Mouse (Mus musculus) natural killer cell, adult 2 months (primary cell): ENCODE data around the gene Oas1d.
"Not testable (repeated sequence)": the region's sequence is repeated elsewhere in the genome, so short reads cannot be mapped to it uniquely, and the experiment has no call there.

ENCODE experiments used
- DNase-seq, 2 experiments: peaks; one replicate each; pipeline ENCODE4 v3.0.0; 2022; ENCODE audit warnings: low spot score in 2 of 2

The Oas1d gene

DNA sequence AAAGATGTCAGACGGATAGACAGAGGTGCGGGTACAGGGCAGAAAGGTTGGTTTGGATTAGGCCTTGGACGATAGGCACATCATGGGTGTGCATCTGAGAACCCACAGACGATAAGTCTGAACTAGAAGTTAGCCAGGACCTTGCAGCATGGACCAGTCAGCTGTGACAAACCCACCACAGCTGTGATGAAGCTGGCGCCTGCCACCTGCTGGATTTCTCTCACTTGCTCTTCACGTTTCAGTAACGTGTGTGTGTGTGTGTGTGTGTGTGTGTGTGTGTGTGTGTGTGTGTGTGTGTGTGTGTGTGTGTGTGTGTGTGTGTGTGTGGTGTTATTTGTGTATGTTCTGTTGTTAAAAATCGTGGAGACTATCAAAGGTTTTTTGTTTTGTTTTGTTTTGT, at the start of gene Oas1d:
Gene Oas1d (plus strand): TSS at position 333 of the 400 bp plus-strand sequence.
- DNase-seq: not testable (repeated sequence)

DNA sequence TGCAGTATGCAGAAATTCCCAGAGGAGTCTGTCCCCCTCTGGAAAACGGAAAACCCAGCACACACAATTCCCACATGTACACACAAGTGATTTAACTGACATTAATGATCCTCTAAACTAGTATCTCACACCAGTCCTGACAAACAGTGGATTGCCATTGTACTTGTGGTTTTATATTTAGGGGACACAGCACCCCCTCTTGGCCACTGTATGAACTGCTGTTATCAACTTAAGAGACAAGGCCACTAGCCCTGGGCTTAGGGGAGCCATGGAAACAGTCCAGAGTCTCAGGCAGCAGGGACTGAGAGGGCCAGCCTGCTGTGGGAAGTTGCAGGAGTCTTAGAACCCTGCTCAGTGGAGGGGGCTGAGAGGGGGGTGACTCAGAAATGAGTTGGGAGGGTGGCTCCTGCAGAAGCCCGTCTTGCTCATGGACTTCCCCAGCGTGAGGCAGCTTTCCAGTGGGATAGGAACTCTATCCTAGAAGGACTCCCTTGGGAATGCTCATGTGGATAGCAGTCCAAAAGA, 48.9 kb upstream of the Oas1d start:
- DNase-seq: no peak

DNA sequence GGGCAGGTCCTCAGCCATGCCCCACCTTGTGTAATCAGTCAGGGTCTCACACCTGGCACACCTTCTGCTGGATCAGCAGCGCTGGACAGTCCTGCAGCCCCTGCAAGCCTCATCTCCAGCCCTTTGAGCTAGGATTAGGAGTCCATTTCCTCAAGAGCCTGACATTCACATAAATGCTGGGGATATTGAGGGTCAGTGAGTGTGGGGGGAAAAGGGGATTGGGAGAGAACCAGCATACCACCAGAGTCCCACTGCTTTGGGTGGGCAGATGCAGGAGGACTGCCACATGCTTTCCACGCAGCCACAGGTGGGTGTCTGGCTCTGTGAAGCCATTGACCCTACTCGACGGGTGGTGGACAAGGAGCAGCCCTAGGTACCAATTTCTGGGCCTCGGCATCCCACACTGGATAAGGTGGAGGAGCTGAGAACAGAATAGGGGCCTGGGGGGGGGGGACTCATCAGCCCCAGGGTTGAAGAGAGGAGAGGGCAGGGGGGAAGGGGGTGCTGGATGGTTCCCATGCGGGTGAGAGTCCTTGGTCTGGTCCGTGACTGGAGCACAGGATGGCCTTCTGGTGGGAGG, 44.8 kb upstream of the Oas1d start:
- DNase-seq: no peak

DNA sequence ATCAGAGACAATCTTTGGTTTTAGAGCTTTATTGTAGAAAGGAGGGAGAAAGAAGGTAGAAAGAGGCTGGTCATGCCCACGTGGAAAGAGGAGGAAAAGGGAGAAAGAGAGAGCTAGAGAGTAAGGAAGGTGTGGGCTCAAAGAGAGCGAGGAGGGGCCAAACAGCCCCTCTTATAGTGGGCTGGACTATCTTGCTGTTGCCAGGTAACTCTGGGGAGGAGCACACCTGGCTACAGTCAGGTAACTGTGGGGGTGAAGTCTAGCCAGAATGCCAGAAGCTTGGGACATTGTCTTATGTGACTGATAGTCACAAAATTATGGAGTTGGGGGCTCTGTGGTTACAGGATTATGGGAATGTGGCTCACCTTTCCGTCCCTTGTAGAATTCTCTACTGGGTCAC, 44.3 kb upstream of the Oas1d start:
- DNase-seq: no peak

DNA sequence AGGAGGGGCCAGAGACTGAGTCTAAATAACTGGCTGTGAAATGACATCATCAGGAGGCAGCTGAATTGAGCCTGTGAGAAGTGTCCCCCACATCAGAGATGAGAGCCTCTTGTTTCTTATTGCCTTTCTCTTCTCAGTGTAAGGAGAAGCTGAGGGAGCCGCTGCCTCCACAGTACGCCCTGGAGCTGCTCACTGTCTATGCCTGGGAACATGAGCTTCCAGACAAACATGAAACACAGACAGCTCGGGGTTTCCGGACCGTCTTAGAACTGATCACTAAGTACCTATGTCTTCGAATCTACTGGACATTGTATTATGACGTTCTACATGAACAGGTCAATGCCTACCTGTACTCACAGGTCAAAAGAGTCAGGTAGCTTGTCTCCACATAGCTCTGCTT, 43.6 kb upstream of the Oas1d start:
- DNase-seq: no peak

DNA sequence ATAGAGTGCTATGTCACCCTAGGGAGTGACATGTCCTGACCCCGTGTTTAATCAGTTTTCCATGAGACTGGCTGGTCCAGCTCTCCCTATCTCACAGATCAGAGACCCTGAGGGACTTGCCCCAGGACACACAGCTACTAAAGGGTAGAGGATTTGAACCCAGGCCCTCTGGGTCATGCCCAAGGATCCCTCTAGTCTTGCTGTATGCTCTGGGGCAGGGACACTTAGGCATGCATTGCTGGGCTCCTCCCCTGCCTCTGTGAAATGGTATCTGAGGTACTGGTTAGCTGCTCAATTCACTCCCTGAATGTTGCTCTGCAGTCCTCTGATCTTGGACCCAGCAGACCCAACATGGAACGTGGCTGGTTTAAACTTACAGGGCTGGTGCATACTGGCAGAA, 42.9 kb upstream of the Oas1d start:
- no peak for DNase-seq

DNA sequence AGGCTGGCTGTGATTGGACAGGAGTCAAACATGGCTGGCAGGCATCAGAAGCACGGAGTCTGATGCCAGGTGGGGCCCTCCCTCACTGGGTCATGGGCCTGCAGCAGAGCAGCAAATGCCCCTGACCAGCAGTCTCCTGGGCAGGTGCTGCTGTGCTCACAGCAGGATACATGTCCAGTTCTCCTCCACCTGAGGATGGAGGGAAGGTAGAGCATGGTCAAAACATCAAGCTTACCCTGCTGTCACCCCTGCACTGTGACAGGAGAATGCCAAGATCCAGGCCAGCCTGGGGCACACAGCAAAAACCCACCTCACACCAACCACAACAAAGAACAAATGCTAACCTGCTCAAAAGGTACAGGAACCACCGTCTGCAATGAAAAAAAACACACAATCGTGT, 37.5 kb upstream of the Oas1d start:
- DNase-seq: not testable (repeated sequence)

DNA sequence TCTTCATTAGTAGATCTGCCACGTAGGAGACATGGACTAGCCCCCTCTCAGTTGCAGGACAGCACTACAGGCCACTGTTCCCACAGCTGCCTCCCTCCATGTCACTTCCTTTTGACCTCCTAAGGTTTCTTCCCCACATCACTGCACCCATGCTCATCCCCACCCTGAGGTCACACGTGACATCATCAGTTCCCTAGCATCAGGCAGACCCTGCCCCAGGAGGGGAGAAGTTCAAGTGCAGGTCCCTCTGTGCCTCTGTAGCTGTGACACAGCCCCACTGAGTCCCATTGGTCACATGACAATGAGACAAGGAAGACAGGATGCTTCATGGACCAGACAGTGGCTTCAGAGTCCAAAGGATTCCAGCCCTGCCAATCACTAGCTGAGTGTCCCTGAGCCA, 36.9 kb upstream of the Oas1d start:
- not testable (repeated sequence) for DNase-seq

DNA sequence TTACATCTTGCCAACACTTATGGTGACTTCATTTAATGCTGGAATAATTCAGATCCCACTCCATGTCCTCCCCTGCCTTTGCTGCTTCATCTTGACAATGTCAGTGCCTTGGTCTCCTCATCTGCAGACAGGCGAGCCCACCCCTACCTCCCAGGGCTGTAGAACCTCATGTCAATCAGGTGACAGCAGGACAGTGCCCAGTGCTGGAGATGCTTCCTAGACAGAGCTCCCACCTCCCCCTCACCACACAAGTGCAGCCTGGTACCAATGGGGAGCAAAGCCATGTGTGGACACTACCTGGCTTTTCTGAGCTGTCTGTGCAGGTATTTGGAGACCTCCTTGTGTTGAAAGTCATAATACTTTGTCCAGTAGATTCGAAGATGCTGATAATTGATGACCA, 35.5 kb upstream of the Oas1d start:
- DNase-seq: not testable (repeated sequence)

DNA sequence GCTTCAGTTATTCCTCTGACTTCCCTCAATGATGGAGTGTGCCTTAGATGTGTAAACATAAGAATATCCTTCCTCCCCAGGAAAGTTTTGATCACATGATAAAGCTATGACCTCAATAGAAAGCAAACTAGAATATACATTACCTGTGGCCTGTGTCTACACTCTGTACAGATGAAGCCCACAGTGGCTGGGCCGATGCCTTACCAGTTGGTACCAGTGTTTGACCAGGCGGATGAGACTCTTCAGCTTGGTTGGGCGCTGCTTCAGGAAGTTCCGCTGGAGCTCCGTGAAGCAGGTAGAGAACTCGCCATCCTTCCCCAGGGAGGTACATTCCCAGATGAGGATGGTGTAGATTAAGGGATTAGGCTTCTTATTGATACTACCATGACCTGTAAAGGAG, 32.7 kb upstream of the Oas1d start:
- not testable (repeated sequence) for DNase-seq

DNA sequence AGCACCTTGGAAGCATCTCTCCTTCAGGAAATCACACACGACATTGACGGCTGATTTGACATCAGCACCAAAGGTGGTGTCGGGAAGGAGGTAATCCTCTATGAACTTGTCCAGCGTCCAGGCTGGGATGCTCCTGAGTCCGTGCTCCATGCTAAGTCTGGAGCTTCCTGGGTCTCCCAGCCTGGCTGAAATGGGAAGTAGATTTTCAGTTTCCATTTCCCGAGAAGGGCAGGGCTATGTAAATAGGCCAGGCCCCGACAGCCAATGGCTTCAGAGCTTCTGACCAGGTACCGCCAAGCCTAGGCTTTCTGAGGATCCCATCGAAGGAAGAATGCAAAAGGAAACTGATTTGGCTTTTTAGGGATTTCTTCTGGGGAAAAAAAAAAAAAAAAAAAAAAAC, 26.9 kb upstream of the Oas1d start, which contains the start of gene Oas1g:
Gene Oas1g (minus strand): TSS at position 201 of the 400 bp plus-strand sequence.
- DNase-seq: not testable (repeated sequence)

DNA sequence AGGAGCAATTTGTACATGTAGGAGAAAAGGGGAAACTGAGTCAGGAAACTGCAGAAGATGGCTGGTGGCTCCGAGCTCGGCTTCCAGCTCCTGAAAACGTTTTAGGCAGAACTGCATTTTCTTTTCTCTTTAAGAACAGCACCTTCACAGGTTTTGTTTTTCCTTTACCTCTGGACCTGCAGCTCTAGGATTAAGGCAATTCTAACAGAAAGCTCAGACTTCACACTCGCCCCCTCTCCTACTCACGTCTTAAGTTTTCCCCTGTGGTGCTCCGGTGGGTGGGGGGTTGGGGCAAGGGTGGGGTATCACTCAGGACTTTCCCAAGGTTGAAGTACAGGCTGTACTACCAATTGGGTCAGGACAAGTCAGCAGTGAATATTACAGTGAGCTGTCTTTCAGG, 26.5 kb upstream of the Oas1d start:
- no peak for DNase-seq

DNA sequence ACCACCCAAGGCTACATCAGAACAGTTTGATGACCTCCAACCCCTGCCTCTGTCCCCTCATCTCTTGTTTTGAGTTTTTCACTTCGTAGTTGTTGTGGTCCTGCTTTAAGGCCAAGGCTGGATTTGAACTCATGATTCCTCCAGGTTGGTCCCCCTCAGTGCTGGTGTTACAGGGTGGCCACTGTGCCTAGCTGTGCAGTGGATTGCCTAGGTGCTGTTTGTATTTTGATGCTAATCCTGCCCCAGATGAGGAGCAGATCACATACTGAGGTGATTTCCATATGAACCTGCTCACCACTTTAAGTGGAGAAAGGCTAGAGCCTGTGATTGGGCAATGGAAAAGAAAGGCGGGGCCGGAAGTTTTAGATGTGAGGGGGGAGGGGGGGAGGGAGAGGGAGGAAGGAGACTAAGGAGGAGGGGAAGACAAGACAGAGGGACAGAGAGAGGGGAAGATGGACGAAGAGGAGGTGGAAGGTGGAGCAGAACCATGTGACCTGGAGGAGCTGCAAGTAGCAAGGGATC, 26.0 kb upstream of the Oas1d start:
- not testable (repeated sequence) for DNase-seq

DNA sequence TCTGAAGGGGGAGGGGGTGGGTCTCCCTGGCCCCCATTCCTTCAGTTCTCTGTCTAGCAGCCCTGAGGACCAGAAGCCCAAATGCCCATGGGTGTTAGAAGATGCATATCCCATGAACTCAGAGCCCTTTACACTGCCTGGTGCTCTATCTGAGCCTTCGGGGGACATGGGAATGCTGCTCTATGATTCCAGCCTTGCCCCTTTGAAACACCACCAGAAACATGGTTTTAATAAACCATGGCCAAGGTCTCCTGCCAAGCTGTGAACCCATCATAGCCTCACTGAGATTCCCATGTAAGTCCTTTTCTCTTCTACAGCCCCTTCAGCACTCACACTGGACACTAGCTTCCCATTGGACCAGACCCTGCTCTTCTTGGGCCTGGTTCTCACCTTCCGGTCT, 24.3 kb upstream of the Oas1d start:
- no peak for DNase-seq

DNA sequence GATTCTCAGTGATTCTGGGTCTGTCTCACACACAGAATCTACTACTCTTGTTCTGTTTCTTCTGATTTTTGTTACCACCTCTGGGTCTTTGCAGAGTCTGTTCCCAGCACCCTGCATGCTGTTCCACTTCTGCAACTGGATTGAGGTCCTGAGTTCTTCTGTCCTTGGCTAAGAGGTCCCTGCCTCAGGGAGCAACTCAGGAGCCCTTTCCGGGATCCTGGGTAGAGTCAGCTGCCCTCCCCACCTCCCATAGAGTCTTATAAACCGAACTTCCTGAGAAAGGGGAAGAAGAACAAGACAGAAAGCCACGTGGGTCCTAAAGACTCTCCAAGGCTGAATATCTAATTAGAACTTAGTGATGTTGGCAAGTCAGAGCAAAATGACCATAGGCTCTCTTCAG, 23.3 kb upstream of the Oas1d start:
- no peak for DNase-seq

DNA sequence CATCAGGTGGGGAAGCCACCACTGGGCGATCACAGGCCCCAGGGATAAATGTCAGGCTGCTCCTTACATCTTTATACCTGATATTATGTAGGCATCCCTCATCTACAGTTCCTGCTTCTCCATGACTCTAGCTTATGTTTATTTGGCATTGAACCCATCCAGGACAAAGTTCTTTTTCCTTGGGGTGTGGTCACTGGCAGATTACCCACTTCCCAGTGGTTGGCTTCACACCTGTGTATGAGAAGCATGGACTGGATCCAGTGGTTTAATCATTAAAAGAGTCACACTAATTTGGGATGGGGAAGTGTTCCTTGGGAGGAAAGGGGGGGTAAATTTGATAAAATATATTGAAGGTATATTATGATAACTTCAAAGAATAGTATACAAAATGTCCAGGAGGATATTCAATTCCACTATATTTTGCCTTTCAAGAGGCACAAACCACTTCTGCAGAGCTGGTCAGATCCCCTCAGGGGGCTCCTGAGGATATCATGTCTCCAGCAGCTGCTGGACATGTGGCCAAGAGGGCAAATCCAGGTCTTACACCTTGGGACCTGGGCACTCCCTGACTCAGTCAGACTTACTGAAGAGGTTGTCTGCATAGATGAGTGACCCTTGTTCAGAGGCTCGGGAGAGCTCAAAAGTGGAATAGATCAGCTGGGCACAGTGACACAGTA, 22.6 kb upstream of the Oas1d start:
- not testable (repeated sequence) for DNase-seq

DNA sequence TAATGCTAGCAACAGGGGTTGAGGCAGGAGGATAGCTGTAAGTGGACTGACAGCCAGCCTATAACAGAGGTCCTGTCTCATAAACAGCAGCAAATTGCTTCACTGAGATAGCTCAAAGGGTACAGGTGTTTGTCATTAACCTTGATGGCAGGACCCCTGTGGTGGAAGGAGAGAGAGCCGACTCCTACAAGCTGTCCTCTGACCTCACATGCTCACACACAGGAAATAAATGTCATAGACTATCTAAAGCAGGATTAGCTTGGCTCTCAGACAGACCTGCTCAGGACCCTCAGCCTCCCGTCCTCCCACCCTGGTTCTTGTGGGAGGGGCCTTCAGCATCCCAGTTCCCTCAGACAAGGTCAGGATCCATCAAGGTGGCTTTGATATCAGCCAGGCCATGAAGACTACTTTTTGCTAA, 22.1 kb upstream of the Oas1d start:
- DNase-seq: no peak

DNA sequence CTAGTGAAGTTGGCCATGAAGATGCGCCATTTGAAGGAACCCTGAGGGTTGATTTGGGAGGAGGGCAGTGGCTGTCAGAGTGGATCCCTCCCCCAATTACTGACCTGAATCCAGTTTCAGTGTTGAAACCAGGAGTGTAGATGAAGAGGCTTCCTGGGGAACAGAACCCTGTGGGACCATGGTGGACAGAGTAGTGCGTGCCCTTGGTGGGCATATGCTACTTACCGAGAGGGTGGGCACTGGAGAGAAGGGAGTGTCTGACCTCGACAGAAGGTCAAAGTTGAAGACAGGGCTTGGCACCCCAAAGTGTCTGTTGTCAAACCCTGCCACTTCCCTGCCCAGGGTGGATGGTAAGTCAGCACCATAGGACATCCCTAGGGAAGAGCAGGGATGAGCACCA, 20.5 kb upstream of the Oas1d start:
- DNase-seq: not testable (repeated sequence)

DNA sequence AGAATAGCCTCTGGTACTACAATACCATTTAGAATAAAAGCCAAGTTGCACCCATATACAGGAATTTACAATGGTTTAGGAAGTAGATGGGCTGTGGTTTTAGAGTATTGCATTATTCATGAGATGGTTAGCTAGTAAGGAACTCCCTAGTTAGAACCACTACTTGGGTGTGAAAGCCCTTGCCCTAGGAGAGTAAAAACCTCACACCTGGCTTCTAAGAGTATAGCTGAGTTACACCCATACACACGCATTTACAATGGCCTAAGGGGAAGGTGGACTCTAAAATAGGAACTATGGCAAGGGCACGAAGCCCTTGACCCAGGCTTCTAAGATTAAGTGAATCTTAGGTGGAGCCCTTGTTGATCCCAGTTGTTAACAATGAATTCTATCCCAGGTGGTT, 19.6 kb upstream of the Oas1d start:
- DNase-seq: not testable (repeated sequence)

DNA sequence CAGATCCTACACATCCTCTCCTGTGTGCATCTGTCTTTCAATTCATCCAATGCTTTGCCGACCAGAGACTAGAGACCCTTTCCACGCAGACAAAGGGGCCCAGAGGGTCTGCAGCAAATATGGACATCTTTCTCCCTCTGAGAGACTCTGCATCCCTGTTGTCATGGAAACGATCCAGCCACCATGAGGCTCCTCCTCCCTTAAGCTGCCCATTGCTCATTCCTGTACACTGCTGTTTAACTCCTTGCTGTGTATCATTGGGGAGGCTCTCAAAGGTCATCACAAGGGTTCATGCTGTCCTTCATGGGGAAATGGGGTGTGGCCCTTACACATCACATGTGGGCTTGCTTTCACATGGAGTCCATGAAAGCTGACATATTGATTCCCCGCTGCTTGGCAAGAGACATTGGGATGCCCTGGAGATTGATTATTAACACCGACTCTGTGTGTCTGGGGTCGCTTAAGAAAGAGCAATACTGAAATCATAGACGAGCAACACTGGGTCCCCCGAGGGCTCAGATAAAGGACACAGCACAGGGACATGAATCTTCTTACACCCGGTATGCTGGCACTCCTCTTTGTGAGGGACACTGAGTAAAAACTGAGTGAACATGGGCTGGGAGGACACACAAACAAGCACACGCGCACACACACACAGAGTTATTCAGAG, 19.0 kb upstream of the Oas1d start:
- DNase-seq: no peak

DNA sequence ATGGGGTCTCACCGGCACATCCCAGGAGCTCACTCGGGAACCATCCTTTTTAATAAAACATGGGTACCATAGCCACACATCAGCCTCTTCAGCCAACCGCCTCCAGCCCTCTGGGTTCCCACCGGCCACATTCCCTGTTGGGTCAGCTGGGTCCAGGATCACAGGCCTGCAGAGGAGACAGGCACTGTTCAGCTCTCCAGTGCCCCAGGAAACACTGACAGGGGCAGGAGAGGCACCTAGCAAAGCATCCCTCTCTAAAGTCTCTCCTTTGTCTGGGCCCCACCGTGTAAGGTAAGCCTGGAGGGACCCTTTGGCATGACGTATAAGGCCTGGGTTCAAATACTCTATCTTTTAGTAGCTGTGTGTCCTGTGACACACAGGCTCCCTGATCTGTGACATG, 16.0 kb upstream of the Oas1d start:
- no peak for DNase-seq

DNA sequence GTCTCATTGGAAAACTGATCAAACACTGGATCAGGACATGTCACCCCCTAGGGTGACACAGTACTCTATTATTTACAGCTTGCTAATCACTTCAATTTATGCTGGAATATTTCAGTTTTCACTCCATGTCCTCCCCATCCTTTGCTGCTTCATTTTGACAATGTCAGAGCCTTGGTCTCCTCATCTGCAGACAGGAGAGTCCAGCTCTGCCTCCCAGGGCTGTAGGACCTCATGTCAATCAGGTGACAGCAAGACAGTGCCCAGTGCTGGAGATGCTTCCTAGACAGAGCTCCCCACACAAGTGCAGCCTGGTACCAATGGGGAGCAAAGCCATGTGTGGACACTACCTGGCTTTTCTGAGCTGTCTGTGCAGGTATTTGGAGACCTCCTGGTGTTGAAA, 15.6 kb upstream of the Oas1d start:
- no peak for DNase-seq

DNA sequence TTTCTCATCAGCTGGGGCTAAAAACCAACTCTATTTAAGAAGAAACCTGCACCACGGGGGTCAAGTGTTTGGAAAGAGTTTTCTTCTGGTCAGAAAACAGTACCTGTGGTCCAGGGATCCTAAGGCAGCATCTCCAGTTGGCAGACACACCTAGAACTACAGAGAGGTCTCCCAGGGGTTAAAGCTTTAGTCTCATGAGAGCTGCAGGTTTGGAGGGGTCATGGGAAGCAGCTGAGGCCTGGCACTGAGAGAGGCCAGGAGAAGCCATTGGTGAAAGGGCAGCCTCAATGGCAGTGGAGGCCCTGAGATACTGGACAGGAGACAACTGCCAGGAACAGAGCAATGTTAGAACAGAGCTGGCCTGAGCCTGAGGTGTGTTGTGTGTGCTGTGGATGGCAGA, 13.7 kb upstream of the Oas1d start:
- no peak for DNase-seq
